ENCODE assay signal across 8 mouse cellular contexts in genomic region chr12:87388122-87388774, GRCm38 (mm10). TPM values are rescaled to one million over a fixed set of nuclear protein-coding genes. Genes with fewer than 3 reads are reported as not detected.
DNase-seq lines count a peak whose midpoint lies in the region; ATAC-seq lines count a peak whose summit lies in the region.

TSS of gene Sptlc2 (minus strand) at chr12:87388355.

- H3K27ac ChIP-seq in hindbrain, embryonic 14.5 days: peak within 1 kb of the TSS; percentile 74

- H3K9ac ChIP-seq in hindbrain, embryonic 14.5 days: peak within 1 kb of the TSS; percentile 83

- no peaks in the 10 kb centered on the region for H3K9me3 ChIP-seq in hindbrain, embryonic 14.5 days (ENCODE audit: control insufficient read depth, low read length)

- under 1% methylated on average over 45 of the region's 45 CpGs for WGBS in hindbrain, embryonic 14.5 days

- peak within 1 kb of the TSS; percentile 93 for H3K4me2 ChIP-seq in hindbrain, embryonic 14.5 days (replicated peaks)

- peak within 1 kb of the TSS; percentile 80 for H3K4me3 ChIP-seq in hindbrain, embryonic 14.5 days (replicated peaks; ENCODE audit: low read length)

- no peaks in the 10 kb centered on the region for H3K36me3 ChIP-seq in hindbrain, embryonic 14.5 days (replicated peaks; ENCODE audit: control insufficient read depth, insufficient read depth)

- H3K4me1 ChIP-seq in hindbrain, embryonic 14.5 days (replicated peaks; ENCODE audit: control insufficient read depth, insufficient read depth, low read length): peaks cover 14% of the 10 kb centered on the region

- no peaks in the 10 kb centered on the region for H3K27me3 ChIP-seq in hindbrain, embryonic 14.5 days (ENCODE audit: control insufficient read depth, insufficient read depth, low read length)

- peak; percentile 99 for ATAC-seq in hindbrain, embryonic 14.5 days (ENCODE audit: low FRiP score)

- peak; percentile 100 for DNase-seq in R1 (ENCODE audit: low read depth, low spot score)
- peak; percentile 99 for DNase-seq in cerebellum, postnatal 25 days
- peak; percentile 96 to 99 for DNase-seq in frontal cortex, postnatal 25 days (ENCODE audit: low spot score in 2 of 2)
- DNase-seq in hindbrain, embryonic 14.5 days (ENCODE audit: low spot score): peak; percentile 98
- peak; percentile 99 for DNase-seq in layer of hippocampus, postnatal 36 days
- DNase-seq in lung, postnatal 36 days: peak; percentile 100
- DNase-seq in retina, postnatal 1 day: peak; percentile 100
- peak; percentile 97 to 100 for DNase-seq in urinary bladder, adult 18-20 months (ENCODE audit: low spot score in 2 of 2)

RNA-seq across cellular contexts. Expression of gene Sptlc2, which starts in this region (rescaled TPM):
- polyA plus RNA-seq in hindbrain, embryonic 14.5 days (2014; fragmentation: Nextera tagmentation; extraction: Ambion mirVana): 72.0 and 72.5 TPM in 2 replicates
- 10 to 100 TPM; 29.2 to 32.8 TPM for total RNA-seq in layer of hippocampus, postnatal 36 days (2021)

Comparison
In these comparisons a context has a peak if more than half of its experiments do, and no peak if none do; other contexts are left out.
1. Peak in every context shown above with its lines: DNase-seq, ATAC-seq, H3K4me3 ChIP-seq and H3K27ac ChIP-seq.